Mouse (Mus musculus) fibroblast of lung, adult 2 months (primary cell): ENCODE data around the gene Rcc2.

Source experiments
- DNase-seq: peaks from one replicate; pipeline ENCODE4 v3.0.0-alpha.2; 2011; ENCODE audit warnings: low read depth

Rcc2 gene

DNA sequence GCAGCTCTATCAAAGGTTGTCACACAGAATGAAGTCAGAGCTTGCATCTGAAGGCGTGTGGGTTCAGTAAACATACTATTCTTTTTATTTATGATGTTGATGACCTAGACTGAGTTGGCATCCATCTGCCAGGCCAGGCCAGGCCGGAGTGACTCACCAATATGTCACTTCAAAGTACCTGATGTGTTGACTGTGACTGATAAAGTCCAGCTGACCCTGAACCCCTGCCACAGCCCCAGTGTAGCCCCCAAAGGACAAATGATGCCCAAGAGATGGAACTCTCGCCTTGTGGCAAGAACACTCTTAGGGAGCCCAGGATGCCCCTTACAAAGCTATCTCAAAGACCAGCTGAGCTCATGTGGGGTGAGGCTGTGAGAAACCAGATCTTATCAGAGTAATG, 55.5 kb downstream of the Rcc2 start:
- no peak for DNase-seq

DNA sequence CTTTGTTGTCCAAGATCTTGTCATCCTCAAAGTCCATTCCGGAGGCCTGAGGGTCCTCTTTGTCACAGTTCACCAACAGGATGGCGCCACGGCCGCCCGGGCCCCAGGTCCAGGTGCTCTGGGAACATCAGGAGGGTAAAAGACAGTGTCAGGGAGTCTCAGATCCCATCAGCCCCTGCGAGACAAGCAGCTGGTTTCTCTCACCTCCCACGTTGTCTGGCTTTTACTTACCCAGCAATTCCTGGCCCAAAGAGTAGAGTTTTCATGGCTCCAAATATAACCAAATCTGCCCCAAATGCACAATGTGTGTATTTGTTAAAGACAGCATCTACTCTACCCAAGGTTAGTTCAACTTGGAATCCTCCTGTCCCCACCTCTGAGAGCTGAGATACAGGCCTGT, 61.3 kb downstream of the Rcc2 start:
- DNase-seq, result no peak

DNA sequence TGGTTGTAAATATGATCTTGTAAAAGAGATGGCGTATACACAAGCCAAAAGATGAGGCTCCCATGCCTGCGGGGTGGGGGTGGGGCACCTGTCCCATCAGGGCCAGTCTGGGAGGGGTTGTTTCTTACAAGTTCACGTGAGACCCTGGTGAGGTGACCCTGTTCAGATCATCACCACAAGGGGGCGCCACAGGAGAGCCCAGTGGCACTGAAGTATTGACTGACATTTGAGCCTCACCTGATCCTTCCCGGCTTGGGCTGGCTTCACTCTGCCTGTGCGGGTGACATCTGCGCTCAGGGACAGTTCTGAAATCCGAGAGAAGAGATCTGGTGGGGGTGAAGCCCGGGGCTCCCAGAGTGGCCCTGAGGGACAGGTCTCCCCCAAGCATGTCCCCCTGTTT, 62.8 kb downstream of the Rcc2 start:
- no peak for DNase-seq

DNA sequence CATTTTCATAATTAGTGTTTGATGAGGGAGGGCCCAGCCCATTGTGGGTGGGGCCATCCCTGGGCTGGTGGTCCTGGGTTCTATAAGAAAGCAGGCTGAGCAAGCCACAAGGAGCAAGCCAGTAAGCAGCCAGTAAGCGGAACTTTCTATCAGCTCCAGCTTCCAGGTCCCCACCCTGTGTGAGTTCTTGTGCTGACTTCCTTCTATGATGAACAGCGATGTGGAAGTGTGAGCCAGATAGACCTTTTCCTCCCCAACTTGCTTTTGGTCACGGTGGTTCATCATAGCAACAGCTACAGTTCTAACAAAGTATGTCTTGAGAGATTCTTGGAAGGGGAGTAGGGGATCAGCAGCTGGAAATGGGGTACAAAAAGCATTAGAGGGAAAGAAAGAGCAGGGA, 65.6 kb downstream of the Rcc2 start:
- DNase-seq, result no peak

DNA sequence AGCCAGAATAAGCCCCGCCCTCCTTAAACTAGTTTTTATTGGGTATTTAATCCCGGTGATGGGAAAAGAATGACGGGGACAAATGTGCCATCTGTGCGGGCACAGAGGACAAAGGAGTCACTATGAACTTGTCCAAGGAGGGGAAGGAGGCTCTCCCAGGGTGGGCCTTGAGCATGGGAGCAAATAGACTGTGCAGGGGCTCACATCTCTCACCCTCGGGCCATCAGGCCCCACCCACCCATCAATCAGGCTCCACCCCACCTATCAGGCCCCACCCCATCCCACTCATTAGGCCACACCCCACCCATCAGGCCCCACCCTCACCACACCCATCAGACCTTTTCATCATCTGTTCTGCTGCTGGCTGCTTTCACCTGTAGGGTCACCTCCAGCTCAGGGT, 68.6 kb downstream of the Rcc2 start:
- no peak for DNase-seq

DNA sequence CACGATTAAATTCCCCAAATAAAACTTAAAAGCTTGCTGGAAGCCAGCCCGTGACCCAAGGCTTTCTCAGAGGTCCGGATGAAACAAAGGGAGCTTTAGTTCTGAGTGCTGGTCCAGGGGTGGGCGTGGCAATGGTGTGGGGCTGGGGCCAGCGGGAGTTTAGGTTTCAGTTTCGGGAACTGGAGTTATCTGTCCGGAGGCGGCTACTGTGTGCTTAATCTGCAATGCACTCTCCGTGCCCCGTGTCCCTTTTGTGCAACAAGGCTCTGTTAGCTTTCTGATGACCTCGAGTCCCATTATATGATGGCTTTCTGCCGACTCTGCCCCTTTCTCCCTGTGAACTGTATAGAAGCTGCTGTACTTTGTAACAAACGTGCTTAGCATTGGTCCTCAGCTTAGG, 70.1 kb downstream of the Rcc2 start:
- peak; percentile 45 for DNase-seq

DNA sequence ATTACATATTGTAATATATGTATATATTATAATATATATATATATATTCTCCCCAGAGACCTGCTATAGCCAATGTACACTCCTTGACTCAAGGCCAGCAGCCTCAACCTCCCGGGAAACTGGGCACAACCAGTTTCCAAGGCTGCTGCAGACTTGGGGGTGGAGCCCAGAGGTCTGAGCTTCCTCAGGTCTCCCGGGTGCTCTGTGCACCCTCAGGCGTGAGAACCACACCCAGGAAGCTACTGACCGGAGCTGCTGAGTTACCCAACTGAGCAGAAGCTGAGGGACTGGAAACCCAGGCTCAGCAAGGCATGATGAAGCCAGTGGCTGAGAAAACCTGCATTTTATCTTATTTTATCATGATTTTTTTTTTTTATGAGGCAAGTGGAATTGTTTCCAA, 70.8 kb downstream of the Rcc2 start:
- no peak for DNase-seq
